Mouse (Mus musculus): ENCODE measurements around the gene Gm11042. TPM values are rescaled to one million over a fixed set of nuclear protein-coding genes. Genes with fewer than 3 reads are reported as not detected.
A peak's percentile ranks its signal among the peaks of the same experiment; 100 is the strongest.

The Gm11042 gene
- total and polyA plus RNA-seq, 2 experiments from 2014 or later: not detected

GRCm38 (mm10) chr12:74340070-74340469 is 23.9 kb upstream of the Gm11042 start:
- Histone ChIP-seq H3K36me3 (ENCODE audit: insufficient read depth, low read length) (no peaks in the 10 kb centered on the region), H3K4me1 (ENCODE audit: insufficient read depth, low read length) (no peaks in the 10 kb centered on the region), H3K4me2 (ENCODE audit: low read depth, low read length) (no peak overlapping the region), H3K9ac (replicated peaks; ENCODE audit: low read length) (no peak overlapping the region), H3K27me3 (ENCODE audit: insufficient read depth, low read length) (no peaks in the 10 kb centered on the region), H3K4me3 (ENCODE audit: low read length) (no peak overlapping the region), H3K9me3 (ENCODE audit: low read length) (no peaks in the 10 kb centered on the region), H3K27ac (no peak overlapping the region)
- DNase-seq (ENCODE audit: low spot score): no peak
- ATAC-seq: no peak
- 59% methylated on average over 2 of the region's 2 CpGs for WGBS
- TF ChIP-seq CTCF (IDR thresholded peaks at IDR 0.05; ENCODE audit: low read depth): no peak

GRCm38 (mm10) chr12:74333706-74334105 is 17.5 kb upstream of the Gm11042 start:
- Histone ChIP-seq H3K4me2 (ENCODE audit: low read depth, low read length) (no peak overlapping the region), H3K36me3 (ENCODE audit: insufficient read depth, low read length) (no peaks in the 10 kb centered on the region), H3K4me3 (ENCODE audit: low read length) (no peak overlapping the region), H3K9me3 (ENCODE audit: low read length) (no peaks in the 10 kb centered on the region), H3K27ac (no peak overlapping the region), H3K9ac (replicated peaks; ENCODE audit: low read length) (no peak overlapping the region), H3K27me3 (ENCODE audit: insufficient read depth, low read length) (no peaks in the 10 kb centered on the region), H3K4me1 (ENCODE audit: insufficient read depth, low read length) (no peaks in the 10 kb centered on the region; the same call in 1 of the 2 replicates)
- TF ChIP-seq CTCF (IDR thresholded peaks at IDR 0.05; ENCODE audit: low read depth): no peak
- DNase-seq (ENCODE audit: low spot score) (no peak), ATAC-seq (no peak)
- WGBS: 89% methylated on average over 6 of the region's 6 CpGs

GRCm38 (mm10) chr12:74333016-74333415 is 16.8 kb upstream of the Gm11042 start:
- H3K4me1 ChIP-seq (ENCODE audit: insufficient read depth, low read length): no peaks in the 10 kb centered on the region; the same call in 1 of the 2 replicates
- DNase-seq (ENCODE audit: low spot score): peak; percentile 89
- H3K9me3 ChIP-seq (ENCODE audit: low read length): no peaks in the 10 kb centered on the region
- no peaks in the 10 kb centered on the region for H3K36me3 ChIP-seq (ENCODE audit: insufficient read depth, low read length)
- no peaks in the 10 kb centered on the region for H3K27me3 ChIP-seq (ENCODE audit: insufficient read depth, low read length)
- no peak overlapping the region for H3K27ac ChIP-seq
- peak; percentile 82 for TF ChIP-seq CTCF (IDR thresholded peaks at IDR 0.05; ENCODE audit: low read depth)
- 22% methylated on average over 13 of the region's 13 CpGs for WGBS
- ATAC-seq: peak; percentile 77
- no peak overlapping the region for H3K4me3 ChIP-seq (ENCODE audit: low read length)
- H3K4me2 ChIP-seq (ENCODE audit: low read depth, low read length): no peak overlapping the region
- H3K9ac ChIP-seq (replicated peaks; ENCODE audit: low read length): no peak overlapping the region

GRCm38 (mm10) chr12:74329759-74330158 is 13.6 kb upstream of the Gm11042 start:
- Histone ChIP-seq H3K9ac (replicated peaks; ENCODE audit: low read length) (no peak overlapping the region), H3K27me3 (ENCODE audit: insufficient read depth, low read length) (no peaks in the 10 kb centered on the region), H3K4me2 (ENCODE audit: low read depth, low read length) (no peak overlapping the region), H3K4me1 (ENCODE audit: insufficient read depth, low read length) (no peaks in the 10 kb centered on the region; the same call in 1 of the 2 replicates), H3K4me3 (ENCODE audit: low read length) (no peak overlapping the region), H3K9me3 (ENCODE audit: low read length) (no peaks in the 10 kb centered on the region), H3K27ac (no peak overlapping the region), H3K36me3 (ENCODE audit: insufficient read depth, low read length) (no peaks in the 10 kb centered on the region)
- no peak for TF ChIP-seq CTCF (IDR thresholded peaks at IDR 0.05; ENCODE audit: low read depth)
- ATAC-seq (no peak), DNase-seq (ENCODE audit: low spot score) (no peak)
- 73% methylated on average over 6 of the region's 6 CpGs for WGBS

GRCm38 (mm10) chr12:74326644-74327043 is 10.4 kb upstream of the Gm11042 start:
- DNase-seq (ENCODE audit: low spot score) (peak; percentile 21), ATAC-seq (no peak)
- H3K9me3 ChIP-seq (ENCODE audit: low read length): no peaks in the 10 kb centered on the region
- H3K4me2 ChIP-seq (ENCODE audit: low read depth, low read length): no peak overlapping the region
- no peaks in the 10 kb centered on the region for H3K36me3 ChIP-seq (ENCODE audit: insufficient read depth, low read length)
- no peak overlapping the region for H3K4me3 ChIP-seq (ENCODE audit: low read length)
- H3K9ac ChIP-seq (replicated peaks; ENCODE audit: low read length): no peak overlapping the region
- WGBS: 80% methylated on average over 3 of the region's 3 CpGs
- no peak overlapping the region for H3K27ac ChIP-seq
- H3K27me3 ChIP-seq (ENCODE audit: insufficient read depth, low read length): no peaks in the 10 kb centered on the region
- H3K4me1 ChIP-seq (ENCODE audit: insufficient read depth, low read length): no peaks in the 10 kb centered on the region
- TF ChIP-seq CTCF (IDR thresholded peaks at IDR 0.05; ENCODE audit: low read depth): peak; percentile 46

GRCm38 (mm10) chr12:74321981-74322380 is 5.8 kb upstream of the Gm11042 start:
- Histone ChIP-seq H3K4me2 (ENCODE audit: low read depth, low read length) (no peak overlapping the region), H3K27ac (no peak overlapping the region), H3K9me3 (ENCODE audit: low read length) (no peaks in the 10 kb centered on the region), H3K4me3 (ENCODE audit: low read length) (no peak overlapping the region), H3K4me1 (ENCODE audit: insufficient read depth, low read length) (no peaks in the 10 kb centered on the region), H3K27me3 (ENCODE audit: insufficient read depth, low read length) (no peaks in the 10 kb centered on the region), H3K36me3 (ENCODE audit: insufficient read depth, low read length) (no peaks in the 10 kb centered on the region), H3K9ac (replicated peaks; ENCODE audit: low read length) (no peak overlapping the region)
- TF ChIP-seq CTCF (IDR thresholded peaks at IDR 0.05; ENCODE audit: low read depth): no peak
- 86% methylated on average over 5 of the region's 5 CpGs for WGBS
- ATAC-seq (no peak), DNase-seq (ENCODE audit: low spot score) (no peak)

- DNase-seq (ENCODE audit: low spot score): peak; percentile 93
- Histone ChIP-seq H3K4me3 (ENCODE audit: low read length) (no peak overlapping the region), H3K27ac (no peak overlapping the region), H3K9ac (replicated peaks; ENCODE audit: low read length) (no peak overlapping the region), H3K4me2 (ENCODE audit: low read depth, low read length) (peak overlapping the region; percentile 35; the same call in 1 of the 2 replicates), H3K9me3 (ENCODE audit: low read length) (no peaks in the 10 kb centered on the region), H3K27me3 (ENCODE audit: insufficient read depth, low read length) (no peaks in the 10 kb centered on the region), H3K4me1 (ENCODE audit: insufficient read depth, low read length) (no peaks in the 10 kb centered on the region), H3K36me3 (ENCODE audit: insufficient read depth, low read length) (no peaks in the 10 kb centered on the region)
- TF ChIP-seq CTCF (IDR thresholded peaks at IDR 0.05; ENCODE audit: low read depth): peak; percentile 96
- no peak for ATAC-seq
- WGBS: 14% methylated on average over 10 of the region's 10 CpGs
Measured at GRCm38 (mm10) chr12:74320318-74320717, 4.1 kb upstream of the Gm11042 start.
